Comparison of ENCODE assay signal across 14 mouse cellular contexts in the genomic region with DNA sequence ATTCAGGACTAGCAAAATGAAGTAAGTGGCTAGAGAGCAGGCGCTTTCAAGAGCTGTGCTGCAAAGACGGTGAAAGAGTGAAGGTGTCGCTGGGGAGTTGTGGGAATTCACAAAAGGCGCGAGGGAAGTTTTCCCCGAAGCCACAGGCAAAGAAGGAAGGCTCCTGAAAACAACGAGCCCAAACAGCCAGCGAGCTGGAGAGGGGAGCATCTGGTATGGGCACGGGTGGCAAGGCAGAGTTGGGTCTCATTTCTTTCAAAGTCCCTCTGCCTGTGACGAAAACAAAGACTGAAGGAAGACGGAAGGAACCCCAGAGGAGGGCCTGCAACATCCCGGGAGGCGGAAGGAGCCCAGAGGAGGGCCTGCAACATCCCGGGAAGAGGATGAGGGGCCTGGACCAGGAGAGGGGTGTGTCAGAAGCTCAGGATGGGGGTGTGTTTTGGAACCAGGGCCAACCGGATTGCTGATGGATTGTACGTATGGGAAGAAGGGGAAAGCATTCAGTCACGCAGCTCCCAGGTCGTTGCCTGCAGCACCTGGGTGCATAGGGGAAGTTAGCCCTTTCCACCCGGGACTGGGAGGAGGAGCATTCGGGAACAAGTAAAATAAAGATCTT. TPM values are rescaled to one million over a fixed set of nuclear protein-coding genes. Genes with fewer than 3 reads are reported as not detected.
A peak's percentile ranks its signal among the peaks of the same experiment; 100 is the strongest.
DNase-seq lines count a peak whose midpoint lies in the region; ATAC-seq and TF ChIP-seq lines count a peak whose summit lies in the region.
"Had no signal": no experiment of that assay in that cellular context is flagged by ENCODE, and none has a peak within 500 bp of the region (broad histone marks: within the 10 kb centered on the region; RNA-seq: fewer than 3 reads in every experiment).

No protein-coding gene starts in this region.

- DNase-seq in limb, embryonic 14.5 days (ENCODE audit: low spot score): no peak
- DNase-seq in thymus, postnatal 25 days: no peak
- DNase-seq: adrenal gland, postnatal 14 days; gastrocnemius, postnatal 10 days had no signal

- no peak overlapping the region for H3K27ac ChIP-seq in hindbrain, embryonic 15.5 days (replicated peaks)
- no peak overlapping the region for H3K27ac ChIP-seq in hindbrain, embryonic 13.5 days
- no peak overlapping the region for H3K27ac ChIP-seq in midbrain, embryonic 12.5 days (replicated peaks)
- H3K27ac ChIP-seq in midbrain, embryonic 15.5 days: no peak overlapping the region
- H3K27ac ChIP-seq in embryonic facial prominence, embryonic 12.5 days: peak overlapping the region; percentile 63
- peak overlapping the region; percentile 10; the same call in 1 of the 2 replicates for H3K27ac ChIP-seq in limb, embryonic 14.5 days (replicated peaks; ENCODE audit: low read depth, low read length)
- H3K27ac ChIP-seq: forebrain, embryonic 15.5 days; heart, embryonic 13.5 days had no signal

- H3K4me3 ChIP-seq in hindbrain, embryonic 15.5 days: 0 out of 2 replicates have a peak overlapping the region, but pooled peaks have one; percentile 2
- no peak overlapping the region for H3K4me3 ChIP-seq in hindbrain, embryonic 13.5 days
- 0 out of 2 replicates have a peak overlapping the region, but pooled peaks have one; percentile 4 for H3K4me3 ChIP-seq in midbrain, embryonic 12.5 days
- H3K4me3 ChIP-seq in midbrain, embryonic 15.5 days: no peak overlapping the region
- 0 out of 2 replicates have a peak overlapping the region, but pooled peaks have one; percentile 10 for H3K4me3 ChIP-seq in embryonic facial prominence, embryonic 12.5 days
- H3K4me3 ChIP-seq in limb, embryonic 14.5 days (replicated peaks; ENCODE audit: low read length): 0 out of 2 replicates have a peak overlapping the region, but pooled peaks have one; percentile 1
- H3K4me3 ChIP-seq: forebrain, embryonic 15.5 days; heart, embryonic 13.5 days; myocyte had no signal

- no peak for TF ChIP-seq POLR2A in limb, embryonic 14.5 days (IDR thresholded peaks at IDR 0.05; ENCODE audit: borderline replicate concordance, extremely low read depth, insufficient read depth, insufficient read length)

- no peak for ATAC-seq in hindbrain, embryonic 15.5 days (ENCODE audit: low FRiP score, low read depth)
- ATAC-seq in hindbrain, embryonic 13.5 days (ENCODE audit: low FRiP score): no peak
- no peak for ATAC-seq in midbrain, embryonic 12.5 days (ENCODE audit: low FRiP score, low read depth)
- no peak for ATAC-seq in midbrain, embryonic 15.5 days (replicated peaks)
- ATAC-seq in embryonic facial prominence, embryonic 12.5 days (ENCODE audit: insufficient number of reproducible peaks, insufficient read depth, low FRiP score, low TSS enrichment): no peak
- ATAC-seq in limb, embryonic 14.5 days (ENCODE audit: low FRiP score, low read depth): no peak
- ATAC-seq: forebrain, embryonic 15.5 days; inflammation-experienced regulatory T-cells, adult 6 months had no signal

- peaks cover 78% of the 10 kb centered on the region for H3K4me1 ChIP-seq in hindbrain, embryonic 15.5 days (replicated peaks)
- peaks cover 72% of the 10 kb centered on the region for H3K4me1 ChIP-seq in hindbrain, embryonic 13.5 days (replicated peaks)
- peaks cover 64% of the 10 kb centered on the region for H3K4me1 ChIP-seq in midbrain, embryonic 12.5 days
- H3K4me1 ChIP-seq in midbrain, embryonic 15.5 days: peaks cover 79% of the 10 kb centered on the region
- peaks cover 91% of the 10 kb centered on the region for H3K4me1 ChIP-seq in embryonic facial prominence, embryonic 12.5 days
- peaks cover 81% of the 10 kb centered on the region for H3K4me1 ChIP-seq in limb, embryonic 14.5 days (ENCODE audit: control insufficient read depth, insufficient read depth, low read length)

- H3K9ac ChIP-seq in hindbrain, embryonic 15.5 days: no peak overlapping the region
- no peak overlapping the region for H3K9ac ChIP-seq in hindbrain, embryonic 13.5 days
- H3K9ac ChIP-seq in midbrain, embryonic 12.5 days (replicated peaks): no peak overlapping the region
- H3K9ac ChIP-seq in midbrain, embryonic 15.5 days: no peak overlapping the region
- H3K9ac ChIP-seq in embryonic facial prominence, embryonic 12.5 days: peak overlapping the region; percentile 28
- no peak overlapping the region for H3K9ac ChIP-seq in limb, embryonic 14.5 days (ENCODE audit: low read depth, low read length, severe bottlenecking)
- H3K9ac ChIP-seq: forebrain, embryonic 15.5 days; heart, embryonic 13.5 days had no signal

- H3K9me3 ChIP-seq in hindbrain, embryonic 15.5 days: no peaks in the 10 kb centered on the region
- H3K9me3 ChIP-seq in hindbrain, embryonic 13.5 days: no peaks in the 10 kb centered on the region
- H3K9me3 ChIP-seq in midbrain, embryonic 12.5 days: no peaks in the 10 kb centered on the region
- no peaks in the 10 kb centered on the region for H3K9me3 ChIP-seq in midbrain, embryonic 15.5 days
- H3K9me3 ChIP-seq in embryonic facial prominence, embryonic 12.5 days: no peaks in the 10 kb centered on the region
- no peaks in the 10 kb centered on the region for H3K9me3 ChIP-seq in limb, embryonic 14.5 days (ENCODE audit: control insufficient read depth, low read length)
- H3K9me3 ChIP-seq: forebrain, embryonic 15.5 days; heart, embryonic 13.5 days had no signal

- WGBS in hindbrain, embryonic 15.5 days: 2% methylated on average over 20 of the region's 20 CpGs
- 2% methylated on average over 20 of the region's 20 CpGs for WGBS in hindbrain, embryonic 13.5 days
- under 1% methylated on average over 20 of the region's 20 CpGs for WGBS in midbrain, embryonic 12.5 days
- 1% methylated on average over 20 of the region's 20 CpGs for WGBS in midbrain, embryonic 15.5 days
- 2% methylated on average over 20 of the region's 20 CpGs for WGBS in embryonic facial prominence, embryonic 12.5 days
- WGBS in limb, embryonic 14.5 days: 2% methylated on average over 20 of the region's 20 CpGs

- no peak overlapping the region for H3K4me2 ChIP-seq in hindbrain, embryonic 15.5 days
- no peak overlapping the region for H3K4me2 ChIP-seq in hindbrain, embryonic 13.5 days
- 0 out of 2 replicates have a peak overlapping the region, but pooled peaks have one; percentile 2 for H3K4me2 ChIP-seq in midbrain, embryonic 12.5 days (replicated peaks)
- H3K4me2 ChIP-seq in midbrain, embryonic 15.5 days: no peak overlapping the region
- H3K4me2 ChIP-seq in embryonic facial prominence, embryonic 12.5 days (replicated peaks): peak overlapping the region; percentile 86; the same call in 1 of the 2 replicates
- H3K4me2 ChIP-seq in limb, embryonic 14.5 days (replicated peaks; ENCODE audit: low read depth, low read length, severe bottlenecking): peak overlapping the region; percentile 91
- H3K4me2 ChIP-seq: forebrain, embryonic 15.5 days; liver, embryonic 11.5 days had no signal

- H3K27me3 ChIP-seq in hindbrain, embryonic 15.5 days: peaks cover 87% of the 10 kb centered on the region
- peaks cover 96% of the 10 kb centered on the region for H3K27me3 ChIP-seq in hindbrain, embryonic 13.5 days
- peaks cover 100% of the 10 kb centered on the region for H3K27me3 ChIP-seq in midbrain, embryonic 12.5 days
- peaks cover 91% of the 10 kb centered on the region for H3K27me3 ChIP-seq in midbrain, embryonic 15.5 days (replicated peaks)
- peaks cover 96% of the 10 kb centered on the region for H3K27me3 ChIP-seq in embryonic facial prominence, embryonic 12.5 days
- peaks cover 73% of the 10 kb centered on the region for H3K27me3 ChIP-seq in limb, embryonic 14.5 days (ENCODE audit: control insufficient read depth, insufficient read depth, low read length)

- no peaks in the 10 kb centered on the region for H3K36me3 ChIP-seq in hindbrain, embryonic 15.5 days
- no peaks in the 10 kb centered on the region for H3K36me3 ChIP-seq in hindbrain, embryonic 13.5 days
- H3K36me3 ChIP-seq in midbrain, embryonic 12.5 days: no peaks in the 10 kb centered on the region
- H3K36me3 ChIP-seq in midbrain, embryonic 15.5 days (replicated peaks): no peaks in the 10 kb centered on the region
- H3K36me3 ChIP-seq in embryonic facial prominence, embryonic 12.5 days: no peaks in the 10 kb centered on the region
- no peaks in the 10 kb centered on the region for H3K36me3 ChIP-seq in limb, embryonic 14.5 days (ENCODE audit: control insufficient read depth, insufficient read depth, low read length)
- H3K36me3 ChIP-seq: forebrain, embryonic 15.5 days; heart, embryonic 13.5 days had no signal

RNA-seq across cellular contexts. Expression of a gene that starts 2.0 kb away (rescaled TPM):
- polyA plus RNA-seq in hindbrain, embryonic 15.5 days (2015; fragmentation: Nextera tagmentation; extraction: Ambion mirVana): 7.0 and 8.6 TPM in 2 replicates
- polyA plus RNA-seq in hindbrain, embryonic 13.5 days (2015; fragmentation: Nextera tagmentation; extraction: Ambion mirVana): 2.2 and 2.9 TPM in 2 replicates
- polyA plus RNA-seq in midbrain, embryonic 12.5 days (2016; fragmentation: Nextera tagmentation; extraction: Ambion mirVana): 0.92 and 1.6 TPM in 2 replicates
- 2.4 and 2.9 TPM in 2 replicates for polyA plus RNA-seq in midbrain, embryonic 15.5 days (2015; fragmentation: Nextera tagmentation; extraction: Ambion mirVana)
- 70.1 and 74.4 TPM in 2 replicates for polyA plus RNA-seq in embryonic facial prominence, embryonic 12.5 days (2016; fragmentation: Nextera tagmentation; extraction: Ambion mirVana)
- polyA plus RNA-seq in limb, embryonic 14.5 days (2012; rRNA removed): 98.9 and 127 TPM in 2 replicates
- 91.5 and 103 TPM in 2 replicates for polyA plus RNA-seq in limb, embryonic 14.5 days (2014; fragmentation: Nextera tagmentation; extraction: Ambion mirVana)
- polyA plus RNA-seq: inflammation-experienced regulatory T-cells, adult 6 months had no signal

RNA-seq across cellular contexts. Expression of a gene that starts 3.8 kb away (rescaled TPM):
- polyA plus RNA-seq in hindbrain, embryonic 15.5 days (2015; fragmentation: Nextera tagmentation; extraction: Ambion mirVana): 133 and 145 TPM in 2 replicates
- 78.5 and 78.8 TPM in 2 replicates for polyA plus RNA-seq in hindbrain, embryonic 13.5 days (2015; fragmentation: Nextera tagmentation; extraction: Ambion mirVana)
- polyA plus RNA-seq in midbrain, embryonic 12.5 days (2016; fragmentation: Nextera tagmentation; extraction: Ambion mirVana): 19.3 and 21.7 TPM in 2 replicates
- polyA plus RNA-seq in midbrain, embryonic 15.5 days (2015; fragmentation: Nextera tagmentation; extraction: Ambion mirVana): 123 and 141 TPM in 2 replicates
- 27.1 and 29.6 TPM in 2 replicates for polyA plus RNA-seq in embryonic facial prominence, embryonic 12.5 days (2016; fragmentation: Nextera tagmentation; extraction: Ambion mirVana)
- 13.1 and 17.7 TPM in 2 replicates for polyA plus RNA-seq in limb, embryonic 14.5 days (2012; rRNA removed)
- 15.7 and 17.5 TPM in 2 replicates for polyA plus RNA-seq in limb, embryonic 14.5 days (2014; fragmentation: Nextera tagmentation; extraction: Ambion mirVana)

RNA-seq across cellular contexts. Expression of a gene that starts 14.2 kb away (rescaled TPM):
- polyA plus RNA-seq in hindbrain, embryonic 15.5 days (2015; fragmentation: Nextera tagmentation; extraction: Ambion mirVana): 29.5 and 33.6 TPM in 2 replicates
- 24.3 and 25.8 TPM in 2 replicates for polyA plus RNA-seq in hindbrain, embryonic 13.5 days (2015; fragmentation: Nextera tagmentation; extraction: Ambion mirVana)
- 17.8 and 18.5 TPM in 2 replicates for polyA plus RNA-seq in midbrain, embryonic 12.5 days (2016; fragmentation: Nextera tagmentation; extraction: Ambion mirVana)
- 31.0 and 31.4 TPM in 2 replicates for polyA plus RNA-seq in midbrain, embryonic 15.5 days (2015; fragmentation: Nextera tagmentation; extraction: Ambion mirVana)
- polyA plus RNA-seq in embryonic facial prominence, embryonic 12.5 days (2016; fragmentation: Nextera tagmentation; extraction: Ambion mirVana): 27.7 and 29.6 TPM in 2 replicates
- 48.7 and 72.6 TPM in 2 replicates for polyA plus RNA-seq in limb, embryonic 14.5 days (2012; rRNA removed)
- polyA plus RNA-seq in limb, embryonic 14.5 days (2014; fragmentation: Nextera tagmentation; extraction: Ambion mirVana): 24.2 and 28.6 TPM in 2 replicates

RNA-seq across cellular contexts. Expression of a gene that starts 15.6 kb away (rescaled TPM):
- polyA plus RNA-seq in hindbrain, embryonic 15.5 days (2015; fragmentation: Nextera tagmentation; extraction: Ambion mirVana): 161 and 177 TPM in 2 replicates
- polyA plus RNA-seq in hindbrain, embryonic 13.5 days (2015; fragmentation: Nextera tagmentation; extraction: Ambion mirVana): 147 and 148 TPM in 2 replicates
- 130 and 134 TPM in 2 replicates for polyA plus RNA-seq in midbrain, embryonic 12.5 days (2016; fragmentation: Nextera tagmentation; extraction: Ambion mirVana)
- 164 and 169 TPM in 2 replicates for polyA plus RNA-seq in midbrain, embryonic 15.5 days (2015; fragmentation: Nextera tagmentation; extraction: Ambion mirVana)
- 145 and 146 TPM in 2 replicates for polyA plus RNA-seq in embryonic facial prominence, embryonic 12.5 days (2016; fragmentation: Nextera tagmentation; extraction: Ambion mirVana)
- polyA plus RNA-seq in limb, embryonic 14.5 days (2012; rRNA removed): 154 and 175 TPM in 2 replicates
- polyA plus RNA-seq in limb, embryonic 14.5 days (2014; fragmentation: Nextera tagmentation; extraction: Ambion mirVana): 152 and 156 TPM in 2 replicates

RNA-seq across cellular contexts. Expression of a gene that starts 19.6 kb away (rescaled TPM):
- polyA plus RNA-seq in hindbrain, embryonic 15.5 days (2015; fragmentation: Nextera tagmentation; extraction: Ambion mirVana): 652 and 684 TPM in 2 replicates
- polyA plus RNA-seq in hindbrain, embryonic 13.5 days (2015; fragmentation: Nextera tagmentation; extraction: Ambion mirVana): 715 and 758 TPM in 2 replicates
- 748 and 749 TPM in 2 replicates for polyA plus RNA-seq in midbrain, embryonic 12.5 days (2016; fragmentation: Nextera tagmentation; extraction: Ambion mirVana)
- 587 and 620 TPM in 2 replicates for polyA plus RNA-seq in midbrain, embryonic 15.5 days (2015; fragmentation: Nextera tagmentation; extraction: Ambion mirVana)
- 863 and 916 TPM in 2 replicates for polyA plus RNA-seq in embryonic facial prominence, embryonic 12.5 days (2016; fragmentation: Nextera tagmentation; extraction: Ambion mirVana)
- 1,215 and 1,844 TPM in 2 replicates for polyA plus RNA-seq in limb, embryonic 14.5 days (2012; rRNA removed)
- 1,031 and 1,113 TPM in 2 replicates for polyA plus RNA-seq in limb, embryonic 14.5 days (2014; fragmentation: Nextera tagmentation; extraction: Ambion mirVana)

Comparison
In these comparisons a context has a peak if more than half of its experiments do, and no peak if none do; other contexts are left out.
1. H3K4me2 ChIP-seq: peak in midbrain, embryonic 12.5 days (single experiment), embryonic facial prominence, embryonic 12.5 days (single experiment) and limb, embryonic 14.5 days (single experiment); none in hindbrain, embryonic 15.5 days (single experiment), hindbrain, embryonic 13.5 days (single experiment) and midbrain, embryonic 15.5 days (single experiment).
2. H3K4me3 ChIP-seq: peak in hindbrain, embryonic 15.5 days (single experiment), midbrain, embryonic 12.5 days (single experiment), embryonic facial prominence, embryonic 12.5 days (single experiment) and limb, embryonic 14.5 days (single experiment); none in hindbrain, embryonic 13.5 days (single experiment) and midbrain, embryonic 15.5 days (single experiment).
3. H3K27ac ChIP-seq: peak in embryonic facial prominence, embryonic 12.5 days (single experiment) and limb, embryonic 14.5 days (single experiment); none in hindbrain, embryonic 15.5 days (single experiment), hindbrain, embryonic 13.5 days (single experiment), midbrain, embryonic 12.5 days (single experiment) and midbrain, embryonic 15.5 days (single experiment).